Mouse (Mus musculus) cerebellum, adult 9-10 months (tissue): Measurements from ENCODE around the gene Krtap5-4.
"Not testable (repeated sequence)": the region's sequence is repeated elsewhere in the genome, so short reads cannot be mapped to it uniquely, and the experiment has no call there.

Source experiments
- DNase-seq: peaks from one replicate; pipeline ENCODE4 v3.0.0; 2022

Krtap5-4 gene

DNA sequence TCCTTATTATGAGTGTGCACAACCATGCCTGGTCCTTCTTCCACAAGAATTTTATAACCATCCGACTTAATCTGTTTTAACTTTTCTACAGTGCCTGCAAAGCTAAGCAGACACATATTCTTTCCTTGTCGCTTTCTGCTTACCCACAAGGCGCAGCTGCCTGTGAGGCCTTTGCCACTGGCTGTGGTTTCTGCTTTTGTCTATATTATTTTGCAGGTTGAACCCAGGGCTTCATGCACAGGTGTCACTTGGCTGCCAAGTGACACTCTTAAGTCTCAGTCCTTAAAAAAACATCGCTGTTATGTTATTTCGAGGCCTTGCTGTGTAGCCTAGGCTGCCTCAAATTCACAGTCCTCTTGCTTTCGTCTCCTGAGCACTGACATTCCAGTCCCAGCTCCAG is 19.3 kb downstream of the Krtap5-4 start:
- no peak for DNase-seq

DNA sequence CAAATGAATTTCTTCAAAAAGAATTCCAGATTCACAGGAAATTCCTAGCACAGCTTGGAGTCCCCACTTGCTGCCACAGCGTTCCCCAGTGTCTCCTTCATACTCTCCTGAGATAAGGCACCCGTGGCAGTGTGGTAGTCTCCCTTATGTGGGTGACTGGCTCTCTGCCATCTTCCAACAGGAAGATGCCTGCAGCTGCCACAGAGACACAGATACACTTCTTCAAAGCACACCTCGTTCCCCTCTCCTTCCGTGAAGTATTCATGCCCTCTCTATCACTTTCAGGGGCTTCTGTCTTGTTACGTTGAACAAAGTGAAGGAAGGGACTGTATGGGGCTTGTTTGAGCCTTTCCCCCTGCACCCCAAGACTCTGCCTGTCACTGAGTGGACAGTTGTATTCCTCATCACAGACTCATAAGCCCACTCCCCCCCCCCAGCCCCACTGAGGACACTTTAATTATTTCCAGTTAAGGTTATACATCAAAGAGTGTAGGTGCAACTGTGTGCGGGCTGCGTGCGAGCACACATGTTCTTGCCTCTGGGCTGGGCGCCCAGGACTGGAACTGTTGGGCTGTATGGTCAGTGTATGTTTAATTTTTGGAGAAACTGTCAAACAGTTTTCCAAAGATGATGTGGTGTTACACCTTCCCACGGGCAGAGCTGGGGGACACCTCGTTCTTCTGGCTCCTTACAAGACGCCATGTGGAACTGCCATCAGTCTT is 20.2 kb downstream of the Krtap5-4 start:
- DNase-seq = no peak

DNA sequence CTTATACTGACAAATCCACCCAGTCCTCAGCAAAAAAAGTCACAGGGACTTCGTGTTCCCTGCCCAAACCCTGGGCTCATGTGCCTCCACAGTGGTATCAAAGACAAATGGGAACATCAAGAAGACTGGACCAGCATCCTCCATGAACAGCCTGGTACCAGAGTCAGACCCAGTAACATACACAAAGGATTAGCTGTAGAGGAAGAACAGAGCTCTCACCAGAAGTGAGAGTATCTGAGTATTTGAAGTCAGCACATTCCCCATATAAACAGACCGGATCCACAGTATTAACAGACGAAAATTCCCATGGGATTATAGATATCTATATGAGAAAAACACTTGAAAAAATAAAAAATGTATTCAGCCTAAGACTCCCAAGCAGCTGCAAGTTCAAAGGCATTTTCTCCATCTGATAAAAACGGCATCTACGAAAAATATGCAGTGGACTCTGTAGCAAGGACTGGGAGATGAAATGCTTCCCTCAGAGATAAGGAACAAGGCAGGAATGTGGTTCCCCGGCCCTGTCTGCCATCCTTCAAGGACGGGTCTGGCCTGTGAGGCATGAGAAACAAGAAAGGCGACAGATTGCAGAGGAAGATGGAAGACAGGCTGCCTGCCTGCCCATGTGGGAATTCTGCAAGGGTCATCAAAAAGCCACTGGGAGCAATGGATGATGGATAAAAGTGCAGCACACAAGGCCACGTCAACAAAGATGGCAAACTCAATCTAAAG is 23.5 kb downstream of the Krtap5-4 start:
- DNase-seq = no peak

DNA sequence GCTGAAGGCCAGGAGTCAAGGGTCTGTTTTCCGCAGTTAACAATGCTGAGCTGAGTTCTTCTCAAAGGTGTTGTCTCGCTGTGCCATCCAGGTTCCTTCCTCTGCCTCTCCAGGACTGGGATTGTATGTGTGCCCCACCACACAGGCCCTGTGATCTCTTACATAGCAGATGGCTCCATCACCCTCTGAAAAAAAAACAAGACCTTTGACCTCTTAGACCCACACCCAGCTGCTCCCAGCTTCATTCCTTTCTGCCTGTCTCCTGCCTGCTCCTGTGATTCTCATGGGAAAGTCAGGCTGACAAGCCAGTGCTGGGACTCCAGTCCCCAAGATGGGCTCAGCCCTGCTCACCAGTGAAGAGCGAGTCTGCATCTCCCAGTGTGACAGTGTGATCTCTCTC is 25.2 kb downstream of the Krtap5-4 start:
- no peak for DNase-seq

DNA sequence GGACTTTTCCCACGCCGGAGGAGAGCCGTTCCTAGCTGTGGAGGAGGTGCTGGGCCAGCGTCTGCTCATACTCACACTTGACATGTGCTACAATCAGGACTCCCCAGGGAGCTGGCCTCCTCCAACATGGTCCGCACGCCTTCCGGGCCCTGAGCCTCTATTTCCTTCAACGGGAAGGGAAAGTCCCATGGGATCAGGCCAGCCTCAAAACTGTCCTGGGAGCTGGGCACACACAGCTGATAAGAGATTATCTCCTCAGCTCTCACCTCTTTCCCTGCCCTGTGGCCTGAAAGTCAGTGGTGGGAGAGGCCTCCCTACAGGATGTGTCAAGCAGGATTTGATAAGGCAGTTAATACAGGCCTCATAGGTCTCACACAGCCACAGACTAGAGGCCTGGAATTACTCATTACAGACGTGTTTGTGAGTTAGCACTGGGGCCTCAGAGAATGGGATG is 26.9 kb downstream of the Krtap5-4 start:
- DNase-seq = no peak

DNA sequence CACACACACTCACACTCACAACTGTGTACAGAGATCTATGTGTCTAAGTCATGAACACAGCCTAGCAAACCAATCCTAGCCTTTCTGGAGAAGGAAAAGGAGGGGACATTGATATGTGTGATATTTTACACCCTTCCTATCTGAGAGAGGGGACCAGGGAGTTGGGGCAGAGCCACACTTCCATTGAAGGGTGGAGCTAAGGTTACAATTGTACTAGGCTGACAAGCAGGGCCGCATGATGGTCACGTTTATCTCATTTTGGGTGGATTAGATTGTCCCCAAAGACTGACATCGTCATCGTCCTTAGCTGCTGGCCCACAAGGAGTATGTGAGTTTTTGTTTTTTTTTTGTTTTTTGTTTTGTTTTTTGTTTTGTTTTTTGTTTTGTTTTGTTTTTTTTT is 27.9 kb downstream of the Krtap5-4 start:
- no peak for DNase-seq

DNA sequence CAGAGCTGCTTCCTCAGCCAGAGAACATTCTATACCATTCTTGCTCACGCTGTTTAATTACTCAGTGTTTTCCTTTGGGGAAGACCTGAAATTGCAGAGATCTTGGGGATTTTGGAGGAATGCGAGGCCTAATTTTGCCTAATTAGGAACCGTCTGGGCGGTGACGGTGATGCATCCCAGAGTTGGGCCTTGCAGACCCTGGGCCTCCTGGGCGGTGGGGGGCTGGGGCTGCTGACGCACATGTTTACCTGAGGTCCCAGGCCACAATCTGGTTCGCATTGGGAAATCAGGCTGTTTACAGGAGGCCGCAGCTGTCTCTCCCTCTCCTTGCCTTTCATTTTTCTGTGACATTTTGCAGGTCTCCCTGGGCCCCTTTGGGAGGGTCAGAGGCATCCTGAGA is 29.4 kb downstream of the Krtap5-4 start:
- DNase-seq = not testable (repeated sequence)

DNA sequence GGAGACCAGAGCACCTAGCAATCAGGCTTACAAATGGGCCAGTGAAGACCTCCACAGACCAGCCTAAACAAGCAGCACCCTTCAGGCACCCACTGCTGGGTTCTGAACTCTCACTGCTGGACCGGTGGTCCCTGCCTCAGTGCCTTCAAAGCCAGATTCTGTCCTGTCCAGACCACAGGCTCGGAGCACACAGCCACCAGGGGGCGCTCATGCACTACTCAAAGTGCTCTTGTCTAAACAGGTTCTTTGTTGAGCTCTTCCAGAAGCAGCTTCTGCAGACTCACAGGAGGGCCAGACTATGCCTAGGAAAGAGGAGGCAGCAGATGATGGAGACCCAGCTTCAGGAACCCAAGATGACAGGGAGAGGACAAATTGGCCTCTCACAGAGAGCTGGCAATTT is 30.9 kb downstream of the Krtap5-4 start:
- DNase-seq = peak; percentile 92

DNA sequence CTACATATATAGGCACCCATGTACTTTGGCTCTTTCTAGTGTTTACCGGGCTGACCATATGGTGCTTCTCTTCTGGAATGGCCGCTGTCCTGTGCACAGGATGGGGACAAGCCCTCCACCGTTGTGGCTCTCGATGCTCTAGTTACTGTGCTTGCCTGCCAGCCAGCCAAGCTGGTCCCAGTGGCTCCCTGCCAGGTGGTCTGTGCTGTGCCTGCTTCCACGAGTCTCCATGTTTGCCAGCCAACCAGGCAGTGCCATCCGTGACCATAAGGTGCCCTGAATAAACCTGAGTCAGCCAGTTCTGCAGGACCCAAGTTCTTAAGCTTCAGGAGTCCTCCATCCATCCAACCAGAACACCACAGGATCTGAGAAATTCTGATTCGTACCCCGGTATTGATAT is 31.8 kb downstream of the Krtap5-4 start:
- peak; percentile 92 for DNase-seq

DNA sequence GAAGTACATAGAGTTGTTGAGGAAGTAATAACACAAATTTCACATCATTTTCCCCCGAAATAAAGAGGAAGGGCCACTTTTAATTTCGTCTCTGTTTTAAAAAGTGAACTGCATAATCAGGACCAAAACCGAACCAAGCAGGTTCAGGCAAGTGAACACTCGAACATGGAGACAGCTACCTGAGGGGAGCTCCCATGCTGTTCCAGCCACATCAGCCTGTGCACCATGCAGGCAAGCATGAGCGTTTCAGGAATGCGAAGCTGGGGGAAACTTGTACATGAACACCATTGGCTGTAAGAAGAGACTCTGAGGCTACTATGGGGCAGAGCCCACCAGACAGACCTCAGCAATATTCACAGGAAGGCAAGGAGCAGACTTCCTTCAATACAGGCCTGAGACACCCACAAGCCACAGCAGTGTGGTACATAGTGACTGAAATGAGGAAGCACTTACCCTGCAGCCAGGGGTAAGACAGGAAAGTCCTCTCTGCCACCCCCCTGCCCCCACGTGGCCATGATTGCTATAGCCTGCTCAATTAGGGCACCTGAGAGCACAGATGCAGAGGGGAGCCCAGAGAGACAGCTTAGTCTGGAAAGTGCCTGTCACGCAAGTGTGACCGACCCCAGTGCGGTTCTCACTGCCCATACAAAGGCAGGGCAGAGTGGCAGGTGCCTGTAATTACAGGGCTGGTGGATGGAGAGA is 37.1 kb downstream of the Krtap5-4 start:
- DNase-seq = no peak

DNA sequence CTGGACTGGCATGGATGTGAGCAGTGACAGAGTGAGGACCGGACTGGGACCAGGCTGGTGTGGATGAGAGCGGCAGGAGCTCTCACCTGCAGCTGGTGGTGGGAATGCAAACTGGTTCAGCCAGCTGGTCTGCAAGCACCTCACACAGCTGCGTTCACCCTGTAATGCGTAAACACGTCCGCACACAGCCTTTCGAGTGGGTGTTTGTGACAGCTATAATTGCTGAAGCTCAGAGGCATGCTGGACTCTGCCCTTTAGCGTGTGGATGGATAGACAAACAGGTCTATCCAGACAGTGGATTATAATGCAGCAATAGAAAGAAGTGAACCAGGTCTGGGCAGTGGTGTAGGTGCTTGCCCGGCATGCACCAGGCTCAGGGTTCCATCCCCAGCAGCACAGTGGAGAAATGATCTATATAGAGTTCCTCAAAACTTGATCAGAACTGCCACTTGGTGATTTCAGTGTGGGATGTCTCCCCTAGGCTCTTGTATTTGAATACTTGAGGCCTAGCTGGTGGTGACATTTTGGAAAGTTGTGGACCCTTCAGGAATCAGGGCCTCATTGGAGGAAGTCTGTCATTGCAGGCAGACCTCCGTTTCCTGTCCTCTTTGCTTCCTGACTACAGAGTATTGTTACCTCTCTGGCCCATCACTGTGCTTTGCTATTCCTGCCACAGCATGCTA is 38.4 kb downstream of the Krtap5-4 start:
- no peak for DNase-seq

DNA sequence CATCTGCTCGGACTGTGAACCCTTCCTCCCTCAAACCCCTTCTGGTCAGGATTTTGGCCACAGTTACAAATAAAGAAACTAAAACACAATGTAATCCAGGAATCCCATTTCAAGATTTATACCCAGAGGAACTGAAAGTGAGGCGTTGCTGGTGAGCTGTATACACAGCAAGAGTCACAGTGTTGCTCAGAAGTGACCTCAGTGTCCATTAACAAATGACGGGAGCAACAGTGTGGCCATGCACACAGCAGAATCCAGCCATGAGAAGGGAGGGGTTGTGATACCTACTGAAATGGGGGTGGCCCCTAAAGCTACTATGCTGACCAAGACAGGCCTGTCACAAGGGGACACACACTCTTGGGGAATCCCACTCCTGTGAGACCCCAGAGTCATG is 38.9 kb downstream of the Krtap5-4 start:
- no peak for DNase-seq

DNA sequence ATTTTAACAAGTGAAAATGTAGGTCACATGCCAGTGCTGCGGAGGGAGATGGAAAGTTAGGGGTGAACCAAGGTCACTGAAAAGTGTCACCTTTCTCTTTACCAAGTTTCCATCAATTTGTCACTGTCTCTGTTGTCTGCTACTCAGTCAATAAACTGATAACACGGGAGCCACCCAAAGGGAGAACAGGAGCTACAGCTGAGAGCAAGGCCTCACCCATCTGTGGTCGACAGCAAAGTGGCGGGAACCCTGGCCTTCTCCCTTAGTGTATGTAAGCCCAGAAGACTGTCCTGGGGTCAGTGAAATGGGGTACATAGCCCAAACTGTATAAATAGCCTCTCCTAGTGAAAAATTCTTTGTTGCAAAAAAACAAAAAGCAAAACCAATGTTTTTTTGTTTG is 44.2 kb downstream of the Krtap5-4 start:
- DNase-seq = no peak

DNA sequence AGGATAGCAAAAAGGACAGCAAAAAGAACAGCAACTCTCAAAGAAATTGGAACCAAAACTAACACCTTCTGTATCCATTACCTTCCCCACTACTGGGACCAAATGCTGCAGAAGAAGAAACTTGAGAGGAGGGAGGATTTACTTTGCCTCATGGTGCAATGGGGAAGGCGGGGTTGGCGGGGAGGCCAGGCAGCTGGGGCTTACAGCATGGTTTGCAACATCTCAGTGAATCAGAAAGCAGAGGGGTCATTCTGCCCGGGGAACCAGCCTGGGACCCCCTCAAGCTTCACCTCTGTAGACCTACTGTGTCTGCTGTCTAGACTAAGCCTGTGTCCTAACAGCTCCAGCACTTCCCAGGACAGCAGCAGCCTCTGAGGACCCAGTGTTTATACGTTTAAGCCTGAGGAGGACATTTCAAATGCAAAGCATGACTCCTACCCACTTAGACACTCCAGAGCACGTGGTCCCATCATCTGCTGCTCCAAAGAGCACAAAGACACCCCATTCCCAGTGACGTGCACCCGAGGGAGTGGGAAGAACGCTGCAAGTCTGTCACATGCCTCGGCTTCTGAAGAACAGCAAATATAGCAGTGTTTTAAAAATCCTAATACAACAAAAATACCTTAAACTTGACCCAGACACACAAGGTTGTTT is 46.1 kb downstream of the Krtap5-4 start:
- DNase-seq = no peak

DNA sequence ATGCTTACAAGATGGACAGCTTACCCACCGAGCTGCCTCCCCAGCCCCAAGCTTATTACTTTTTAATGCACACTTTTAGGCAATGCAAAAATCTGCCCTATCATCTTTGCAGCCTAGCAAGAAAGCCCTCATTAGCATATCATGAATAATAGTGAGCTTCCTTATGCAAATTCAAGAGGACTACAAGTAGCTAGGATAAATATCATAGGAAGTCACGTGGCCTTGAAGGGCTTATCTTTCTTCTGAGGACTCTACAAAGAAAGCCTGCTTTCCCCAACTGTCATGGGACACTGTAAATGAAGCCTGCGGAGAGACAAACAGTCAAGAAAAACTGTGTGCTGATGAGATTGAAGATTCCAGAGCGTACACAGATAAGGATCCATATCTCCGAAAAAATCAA is 48.2 kb downstream of the Krtap5-4 start:
- no peak for DNase-seq

DNA sequence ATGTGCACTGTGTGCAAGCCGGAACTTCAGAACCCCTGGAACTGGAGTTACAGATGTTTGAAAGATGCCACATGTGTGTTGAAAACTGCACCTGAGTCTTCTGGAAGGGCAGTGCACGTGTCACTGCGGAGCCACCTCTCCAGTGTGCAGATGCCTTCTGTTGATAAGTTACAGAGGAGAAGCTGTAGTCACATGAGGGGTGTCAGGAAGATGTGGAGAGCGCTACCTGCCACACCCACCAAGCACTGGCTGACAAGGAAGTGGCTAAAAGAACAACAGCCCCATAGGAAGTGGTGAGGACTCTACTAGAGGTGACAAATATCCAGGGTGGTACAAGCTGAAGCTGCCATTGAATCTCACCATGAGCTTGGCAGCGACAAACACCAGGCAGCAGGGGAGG is 50.5 kb downstream of the Krtap5-4 start:
- no peak for DNase-seq
